9 mouse cellular contexts compared by ENCODE assay signal in genomic region chr9:108341139-108341475, GRCm38 (mm10). TPM values are rescaled to one million over a fixed set of nuclear protein-coding genes. Genes with fewer than 3 reads are reported as not detected.
DNase-seq lines count a peak whose midpoint lies in the region; ATAC-seq and TF ChIP-seq lines count a peak whose summit lies in the region.
"Had no signal": no experiment of that assay in that cellular context is flagged by ENCODE, and none has a peak within 500 bp of the region (broad histone marks: within the 10 kb centered on the region; RNA-seq: fewer than 3 reads in every experiment).

No protein-coding gene starts in this region.

- H3K36me3 ChIP-seq in hindbrain, embryonic 10.5 days = peaks cover 25% of the 10 kb centered on the region
- no peaks in the 10 kb centered on the region for H3K36me3 ChIP-seq in hindbrain, postnatal 0 days (ENCODE audit: insufficient read depth, low read length)
- peaks cover 2% of the 10 kb centered on the region; the same call in 1 of the 2 replicates for H3K36me3 ChIP-seq in ES-Bruce4 (ENCODE audit: control insufficient read depth, insufficient read depth, low read length, poor library complexity, severe bottlenecking)
- peaks cover 10% of the 10 kb centered on the region for H3K36me3 ChIP-seq in embryonic facial prominence, embryonic 14.5 days (ENCODE audit: control insufficient read depth, insufficient read depth, low read length)
- H3K36me3 ChIP-seq in liver, embryonic 12.5 days = peaks cover 47% of the 10 kb centered on the region

- no peak overlapping the region for H3K9ac ChIP-seq in hindbrain, postnatal 0 days (replicated peaks; ENCODE audit: low read length)
- no peak overlapping the region for H3K9ac ChIP-seq in ES-Bruce4 (ENCODE audit: low read depth, poor library complexity, severe bottlenecking)
- H3K9ac ChIP-seq in embryonic facial prominence, embryonic 14.5 days (ENCODE audit: low read depth, low read length) = no peak overlapping the region
- peak overlapping the region; percentile 98 for H3K9ac ChIP-seq in liver, embryonic 12.5 days

- TF ChIP-seq POLR2A in ES-Bruce4 (IDR thresholded peaks at IDR 0.05; ENCODE audit: insufficient read depth, low read length) = no peak

- 0 out of 2 replicates have a peak overlapping the region, but pooled peaks have one; percentile 30 for H3K27ac ChIP-seq in hindbrain, embryonic 10.5 days
- no peak overlapping the region for H3K27ac ChIP-seq in hindbrain, postnatal 0 days
- peak overlapping the region; percentile 80 for H3K27ac ChIP-seq in ES-Bruce4 (ENCODE audit: insufficient read depth, low read length)
- H3K27ac ChIP-seq in embryonic facial prominence, embryonic 14.5 days (replicated peaks; ENCODE audit: low read depth, low read length) = no peak overlapping the region
- peak overlapping the region; percentile 100 for H3K27ac ChIP-seq in liver, embryonic 12.5 days

- TF ChIP-seq EP300 in ES-Bruce4 (IDR thresholded peaks at IDR 0.05; ENCODE audit: insufficient read depth, low read depth, low read length) = no peak

- no peaks in the 10 kb centered on the region for H3K9me3 ChIP-seq in hindbrain, embryonic 10.5 days
- no peaks in the 10 kb centered on the region for H3K9me3 ChIP-seq in hindbrain, postnatal 0 days (ENCODE audit: low read length)
- H3K9me3 ChIP-seq in ES-Bruce4 (replicated peaks; ENCODE audit: control insufficient read depth, insufficient read depth, low read length, poor library complexity, severe bottlenecking) = no peaks in the 10 kb centered on the region
- H3K9me3 ChIP-seq in embryonic facial prominence, embryonic 14.5 days (ENCODE audit: control insufficient read depth, low read length) = no peaks in the 10 kb centered on the region
- no peaks in the 10 kb centered on the region for H3K9me3 ChIP-seq in liver, embryonic 12.5 days (replicated peaks)

- DNase-seq in hindbrain, embryonic 10.5 days (ENCODE audit: low spot score) = no peak
- no peak for DNase-seq in hindbrain, postnatal 0 days (ENCODE audit: low spot score)
- no peak for DNase-seq in embryonic facial prominence, embryonic 14.5 days (ENCODE audit: low spot score)
- no peak for DNase-seq in layer of hippocampus, adult 11-12 months (ENCODE audit: low spot score)
- DNase-seq in layer of hippocampus, adult 8-10 months (ENCODE audit: low spot score in 2 of 2) = no peak
- no peak for DNase-seq in ovary, postnatal 36 days (ENCODE audit: low spot score)
- DNase-seq: cerebellum, adult 9-11 months had no signal

- H3K4me2 ChIP-seq in hindbrain, postnatal 0 days (ENCODE audit: low read depth, low read length) = no peak overlapping the region
- H3K4me2 ChIP-seq in embryonic facial prominence, embryonic 14.5 days (ENCODE audit: low read depth, low read length) = no peak overlapping the region
- H3K4me2 ChIP-seq in liver, embryonic 12.5 days = peak overlapping the region; percentile 71

- no peak for TF ChIP-seq CTCF in hindbrain, postnatal 0 days (IDR thresholded peaks at IDR 0.05; ENCODE audit: low read depth)
- TF ChIP-seq CTCF in ES-Bruce4 (IDR thresholded peaks at IDR 0.05; ENCODE audit: low read depth, low read length) = no peak

- H3K27me3 ChIP-seq in hindbrain, embryonic 10.5 days (ENCODE audit: insufficient read depth, poor library complexity, severe bottlenecking) = no peaks in the 10 kb centered on the region
- H3K27me3 ChIP-seq in hindbrain, postnatal 0 days (ENCODE audit: insufficient read depth, low read length) = no peaks in the 10 kb centered on the region
- H3K27me3 ChIP-seq in ES-Bruce4 (ENCODE audit: control insufficient read depth, insufficient read depth, low read length, poor library complexity, severe bottlenecking) = no peaks in the 10 kb centered on the region
- H3K27me3 ChIP-seq in embryonic facial prominence, embryonic 14.5 days (replicated peaks; ENCODE audit: control insufficient read depth, insufficient read depth, low read length) = no peaks in the 10 kb centered on the region
- no peaks in the 10 kb centered on the region for H3K27me3 ChIP-seq in liver, embryonic 12.5 days (replicated peaks)

- 92% methylated on average over 5 of the region's 5 CpGs for WGBS in hindbrain, embryonic 10.5 days
- WGBS in hindbrain, postnatal 0 days = 90% methylated on average over 5 of the region's 5 CpGs
- WGBS in embryonic facial prominence, embryonic 14.5 days = 86% methylated on average over 5 of the region's 5 CpGs
- WGBS in liver, embryonic 12.5 days (ENCODE audit: insufficient replicate concordance) = 43% methylated on average over 5 of the region's 5 CpGs

- ATAC-seq in hindbrain, postnatal 0 days = no peak
- no peak for ATAC-seq in embryonic facial prominence, embryonic 14.5 days (ENCODE audit: low read depth)
- ATAC-seq in liver, embryonic 12.5 days = no peak

- no peak overlapping the region for H3K4me3 ChIP-seq in hindbrain, embryonic 10.5 days
- H3K4me3 ChIP-seq in hindbrain, postnatal 0 days (ENCODE audit: low read length) = no peak overlapping the region
- no peak overlapping the region for H3K4me3 ChIP-seq in ES-Bruce4 (ENCODE audit: low read depth, low read length)
- peak overlapping the region; percentile 81; the same call in 1 of the 2 replicates for H3K4me3 ChIP-seq in embryonic facial prominence, embryonic 14.5 days (ENCODE audit: low read depth, low read length)
- H3K4me3 ChIP-seq in liver, embryonic 12.5 days = peak overlapping the region; percentile 86

- peaks cover 30% of the 10 kb centered on the region for H3K4me1 ChIP-seq in hindbrain, embryonic 10.5 days (replicated peaks)
- H3K4me1 ChIP-seq in hindbrain, postnatal 0 days (ENCODE audit: insufficient read depth, low read length) = peaks cover 11% of the 10 kb centered on the region; the same call in 1 of the 2 replicates
- H3K4me1 ChIP-seq in ES-Bruce4 (ENCODE audit: control insufficient read depth, insufficient read depth, low read length) = peaks cover 3% of the 10 kb centered on the region
- H3K4me1 ChIP-seq in embryonic facial prominence, embryonic 14.5 days (ENCODE audit: control insufficient read depth, insufficient read depth, low read length) = peaks cover 10% of the 10 kb centered on the region
- peaks cover 73% of the 10 kb centered on the region for H3K4me1 ChIP-seq in liver, embryonic 12.5 days

RNA-seq across cellular contexts. Expression of gene Gpx1, which starts 2.4 kb away (rescaled TPM):
- 816 and 892 TPM in 2 replicates for polyA plus RNA-seq in hindbrain, embryonic 10.5 days (2016; fragmentation: Nextera tagmentation; extraction: Ambion mirVana)
- 224 and 226 TPM in 2 replicates for total RNA-seq in hindbrain, postnatal 0 days (2014; rRNA removed)
- polyA plus RNA-seq in hindbrain, postnatal 0 days (2015; fragmentation: Nextera tagmentation; extraction: Ambion mirVana) = 426 and 460 TPM in 2 replicates
- 172 and 194 TPM in 2 replicates for polyA plus RNA-seq in ES-Bruce4 (2011; ENCODE audit: insufficient read depth, insufficient read length, low read depth, missing spikeins)
- 671 and 689 TPM in 2 replicates for polyA plus RNA-seq in embryonic facial prominence, embryonic 14.5 days (2014; fragmentation: Nextera tagmentation; extraction: Ambion mirVana)
- 5,938 and 5,957 TPM in 2 replicates for polyA plus RNA-seq in liver, embryonic 12.5 days (2016; fragmentation: Nextera tagmentation; extraction: Ambion mirVana)
- 100 to 1,000 TPM in 1 of 4 experiments, 10 to 100 TPM in 3; 57.7 to 113 (median 78.2) TPM for total RNA-seq in layer of hippocampus, adult 8-10 months (2022)

RNA-seq across cellular contexts. Expression of gene Usp4, which starts 6.5 kb away (rescaled TPM):
- 124 and 128 TPM in 2 replicates for polyA plus RNA-seq in hindbrain, embryonic 10.5 days (2016; fragmentation: Nextera tagmentation; extraction: Ambion mirVana)
- 92.0 and 97.8 TPM in 2 replicates for total RNA-seq in hindbrain, postnatal 0 days (2014; rRNA removed)
- 93.4 and 94.4 TPM in 2 replicates for polyA plus RNA-seq in hindbrain, postnatal 0 days (2015; fragmentation: Nextera tagmentation; extraction: Ambion mirVana)
- polyA plus RNA-seq in ES-Bruce4 (2011; ENCODE audit: insufficient read depth, insufficient read length, low read depth, missing spikeins) = 69.5 and 69.9 TPM in 2 replicates
- polyA plus RNA-seq in embryonic facial prominence, embryonic 14.5 days (2014; fragmentation: Nextera tagmentation; extraction: Ambion mirVana) = 88.9 and 94.2 TPM in 2 replicates
- 87.4 and 92.1 TPM in 2 replicates for polyA plus RNA-seq in liver, embryonic 12.5 days (2016; fragmentation: Nextera tagmentation; extraction: Ambion mirVana)
- 100 to 1,000 TPM; 102 to 124 (median 112) TPM for total RNA-seq in layer of hippocampus, adult 8-10 months (2022)

RNA-seq across cellular contexts. Expression of gene Tcta, which starts 35.1 kb away (rescaled TPM):
- polyA plus RNA-seq in hindbrain, embryonic 10.5 days (2016; fragmentation: Nextera tagmentation; extraction: Ambion mirVana) = 20.7 and 32.7 TPM in 2 replicates
- 65.2 and 66.5 TPM in 2 replicates for total RNA-seq in hindbrain, postnatal 0 days (2014; rRNA removed)
- 79.4 and 80.3 TPM in 2 replicates for polyA plus RNA-seq in hindbrain, postnatal 0 days (2015; fragmentation: Nextera tagmentation; extraction: Ambion mirVana)
- polyA plus RNA-seq in ES-Bruce4 (2011; ENCODE audit: insufficient read depth, insufficient read length, low read depth, missing spikeins) = 4.0 and 7.0 TPM in 2 replicates
- 38.2 and 47.8 TPM in 2 replicates for polyA plus RNA-seq in embryonic facial prominence, embryonic 14.5 days (2014; fragmentation: Nextera tagmentation; extraction: Ambion mirVana)
- polyA plus RNA-seq in liver, embryonic 12.5 days (2016; fragmentation: Nextera tagmentation; extraction: Ambion mirVana) = 13.4 TPM in 2 replicates
- 10 to 100 TPM; 31.7 to 39.2 (median 36.8) TPM for total RNA-seq in layer of hippocampus, adult 8-10 months (2022)

RNA-seq across cellular contexts. Expression of gene Rhoa, which starts 35.2 kb away (rescaled TPM):
- polyA plus RNA-seq in hindbrain, embryonic 10.5 days (2016; fragmentation: Nextera tagmentation; extraction: Ambion mirVana) = 271 and 385 TPM in 2 replicates
- total RNA-seq in hindbrain, postnatal 0 days (2014; rRNA removed) = 105 and 106 TPM in 2 replicates
- 268 and 276 TPM in 2 replicates for polyA plus RNA-seq in hindbrain, postnatal 0 days (2015; fragmentation: Nextera tagmentation; extraction: Ambion mirVana)
- polyA plus RNA-seq in ES-Bruce4 (2011; ENCODE audit: insufficient read depth, insufficient read length, low read depth, missing spikeins) = 429 and 434 TPM in 2 replicates
- polyA plus RNA-seq in embryonic facial prominence, embryonic 14.5 days (2014; fragmentation: Nextera tagmentation; extraction: Ambion mirVana) = 326 and 351 TPM in 2 replicates
- 249 and 259 TPM in 2 replicates for polyA plus RNA-seq in liver, embryonic 12.5 days (2016; fragmentation: Nextera tagmentation; extraction: Ambion mirVana)
- 100 to 1,000 TPM; 157 to 186 (median 166) TPM for total RNA-seq in layer of hippocampus, adult 8-10 months (2022)

RNA-seq across cellular contexts. Expression of gene Amt, which starts 44.5 kb away (rescaled TPM):
- polyA plus RNA-seq in hindbrain, embryonic 10.5 days (2016; fragmentation: Nextera tagmentation; extraction: Ambion mirVana) = 31.4 and 34.7 TPM in 2 replicates
- total RNA-seq in hindbrain, postnatal 0 days (2014; rRNA removed) = 22.5 and 27.1 TPM in 2 replicates
- 28.5 and 32.9 TPM in 2 replicates for polyA plus RNA-seq in hindbrain, postnatal 0 days (2015; fragmentation: Nextera tagmentation; extraction: Ambion mirVana)
- polyA plus RNA-seq in ES-Bruce4 (2011; ENCODE audit: insufficient read depth, insufficient read length, low read depth, missing spikeins) = 69.2 and 69.3 TPM in 2 replicates
- polyA plus RNA-seq in embryonic facial prominence, embryonic 14.5 days (2014; fragmentation: Nextera tagmentation; extraction: Ambion mirVana) = 6.1 and 6.2 TPM in 2 replicates
- polyA plus RNA-seq in liver, embryonic 12.5 days (2016; fragmentation: Nextera tagmentation; extraction: Ambion mirVana) = 10.9 and 12.9 TPM in 2 replicates
- 10 to 100 TPM; 30.1 to 37.2 (median 34.8) TPM for total RNA-seq in layer of hippocampus, adult 8-10 months (2022)

Comparison
In these comparisons a context has a peak if more than half of its experiments do, and no peak if none do; other contexts are left out.
1. H3K27ac ChIP-seq: peak in hindbrain, embryonic 10.5 days (single experiment), ES-Bruce4 (single experiment) and liver, embryonic 12.5 days (single experiment); none in hindbrain, postnatal 0 days (single experiment) and embryonic facial prominence, embryonic 14.5 days (single experiment).
2. H3K4me3 ChIP-seq: peak in embryonic facial prominence, embryonic 14.5 days (single experiment) and liver, embryonic 12.5 days (single experiment); none in hindbrain, embryonic 10.5 days (single experiment), hindbrain, postnatal 0 days (single experiment) and ES-Bruce4 (single experiment).